Mouse (Mus musculus): ENCODE data around the gene Asrgl1. TPM values are rescaled to one million over a fixed set of nuclear protein-coding genes. Genes with fewer than 3 reads are reported as not detected.
A peak's percentile ranks its signal among the peaks of the same experiment; 100 is the strongest.

Asrgl1 gene
- polyA plus RNA-seq, 1 experiment from 2014 or later: 13.6 TPM

DNA sequence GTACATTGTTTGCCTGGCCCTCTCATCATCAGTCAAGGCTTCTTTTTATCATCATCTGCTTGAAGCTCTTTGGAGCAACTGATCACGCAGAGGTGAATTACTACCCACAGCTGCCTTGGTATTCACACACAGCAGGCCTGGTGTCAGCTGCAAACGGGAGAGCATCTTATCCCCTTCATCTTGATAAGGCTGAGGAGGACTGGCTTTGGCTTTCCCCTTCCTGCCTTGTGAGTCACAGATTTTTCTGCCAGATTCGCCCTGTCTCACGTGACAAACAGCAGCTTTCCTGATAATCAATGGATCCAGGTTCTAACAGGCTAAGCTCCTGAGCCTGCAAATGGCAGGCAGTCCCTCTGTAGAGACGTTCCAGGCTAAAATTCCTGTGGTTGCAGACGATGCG lies 55.5 kb downstream of the Asrgl1 start:
- H3K4me1 ChIP-seq (replicated peaks): peaks cover 10% of the 10 kb centered on the region; the same call in 1 of the 2 replicates
- no peaks in the 10 kb centered on the region for H3K9me3 ChIP-seq
- H3K9ac ChIP-seq (replicated peaks): no peak overlapping the region
- H3K27me3 ChIP-seq: no peaks in the 10 kb centered on the region
- H3K4me3 ChIP-seq (replicated peaks): no peak overlapping the region
- ATAC-seq: no peak
- no peaks in the 10 kb centered on the region for H3K36me3 ChIP-seq
- WGBS: 39% methylated on average over 7 of the region's 7 CpGs
- H3K27ac ChIP-seq: no peak overlapping the region
- H3K4me2 ChIP-seq (replicated peaks): no peak overlapping the region

DNA sequence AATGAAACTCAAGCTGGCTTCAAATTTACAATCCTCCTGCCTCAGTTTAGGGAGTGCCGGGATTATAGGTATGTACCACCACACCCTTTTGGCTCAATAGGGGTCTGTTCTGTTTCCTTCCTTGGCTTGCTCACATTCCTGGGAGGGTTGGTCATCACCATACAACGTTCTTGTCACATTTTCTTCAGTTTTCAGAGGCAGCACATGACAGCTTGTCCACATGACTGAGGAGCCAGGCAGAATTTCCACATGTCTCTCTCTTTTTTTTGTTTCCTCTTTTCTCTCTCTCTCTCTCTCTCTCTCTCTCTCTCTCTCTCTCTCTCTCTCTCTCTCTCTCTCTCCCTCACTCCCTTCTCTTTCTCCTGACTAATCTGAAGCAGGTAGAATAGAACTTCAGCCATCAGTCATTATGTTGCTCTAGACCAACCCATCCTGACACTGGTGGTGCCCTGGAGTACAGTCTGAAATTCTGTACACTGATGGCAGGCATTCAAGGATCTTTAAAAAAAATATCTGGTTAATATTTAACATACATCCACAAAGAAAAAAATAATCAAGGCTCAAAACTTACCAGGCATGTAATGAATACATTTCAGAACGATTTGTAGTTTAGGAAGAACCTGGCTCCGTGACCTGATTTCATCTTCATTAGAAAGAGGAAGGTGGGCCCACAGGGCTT lies 58.3 kb downstream of the Asrgl1 start:
- no peak overlapping the region for H3K4me3 ChIP-seq (replicated peaks)
- H3K9ac ChIP-seq (replicated peaks): no peak overlapping the region
- 82% methylated on average over 4 of the region's 4 CpGs for WGBS
- no peak overlapping the region for H3K4me2 ChIP-seq (replicated peaks)
- H3K9me3 ChIP-seq: no peaks in the 10 kb centered on the region
- ATAC-seq: no peak
- no peaks in the 10 kb centered on the region for H3K36me3 ChIP-seq
- H3K4me1 ChIP-seq (replicated peaks): peaks cover 2% of the 10 kb centered on the region; the same call in 1 of the 2 replicates
- H3K27me3 ChIP-seq: no peaks in the 10 kb centered on the region
- no peak overlapping the region for H3K27ac ChIP-seq

DNA sequence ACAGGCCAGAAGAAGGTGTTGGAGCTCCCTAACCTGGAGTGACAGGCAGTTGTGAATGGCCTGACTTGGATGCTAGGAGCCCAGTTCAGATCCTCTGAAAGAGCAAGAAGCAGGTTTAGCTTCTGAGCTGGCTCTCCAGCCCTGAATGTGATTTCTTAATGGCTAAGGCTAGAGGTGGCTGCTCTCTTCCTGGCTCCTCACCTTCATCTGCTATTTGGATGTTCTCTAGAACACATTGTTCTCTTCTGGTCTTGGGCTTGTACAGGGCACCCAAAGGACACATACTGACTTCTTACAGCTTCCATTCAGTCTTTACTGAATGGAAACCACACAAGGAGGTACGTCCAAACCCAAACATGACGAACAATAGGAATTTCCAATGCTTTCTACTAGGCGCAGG lies 59.4 kb downstream of the Asrgl1 start:
- no peak overlapping the region for H3K4me3 ChIP-seq (replicated peaks)
- no peak overlapping the region for H3K9ac ChIP-seq (replicated peaks)
- peaks cover 8% of the 10 kb centered on the region for H3K4me1 ChIP-seq (replicated peaks)
- H3K36me3 ChIP-seq: no peaks in the 10 kb centered on the region
- H3K27me3 ChIP-seq: no peaks in the 10 kb centered on the region
- WGBS: 85% methylated on average over 3 of the region's 3 CpGs
- no peak for ATAC-seq
- no peak overlapping the region for H3K4me2 ChIP-seq (replicated peaks)
- H3K27ac ChIP-seq: no peak overlapping the region
- H3K9me3 ChIP-seq: no peaks in the 10 kb centered on the region

DNA sequence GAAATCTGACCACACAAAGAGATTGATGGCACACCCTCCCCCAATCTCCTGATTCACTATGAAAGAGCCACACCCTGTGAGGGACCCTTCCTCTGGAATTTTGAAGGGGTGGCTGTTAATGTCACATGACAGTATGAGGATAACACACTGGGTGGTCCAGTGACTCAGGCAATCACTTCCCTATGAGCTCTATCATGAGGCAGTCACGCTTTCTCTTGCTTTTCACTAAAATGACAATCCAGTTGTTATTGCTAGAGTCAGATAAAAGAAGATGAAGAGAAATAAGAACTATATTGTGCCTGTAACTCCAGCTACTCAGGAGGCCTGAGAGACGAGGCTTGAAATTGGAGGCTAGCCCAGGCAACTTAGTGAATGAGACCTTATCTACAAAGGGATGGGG lies 59.9 kb downstream of the Asrgl1 start:
- H3K9me3 ChIP-seq: no peaks in the 10 kb centered on the region
- no peak overlapping the region for H3K27ac ChIP-seq
- H3K4me2 ChIP-seq (replicated peaks): no peak overlapping the region
- H3K4me3 ChIP-seq (replicated peaks): no peak overlapping the region
- H3K4me1 ChIP-seq (replicated peaks): peaks cover 12% of the 10 kb centered on the region
- 75% methylated on average over 2 of the region's 2 CpGs for WGBS
- no peak overlapping the region for H3K9ac ChIP-seq (replicated peaks)
- H3K27me3 ChIP-seq: no peaks in the 10 kb centered on the region
- no peaks in the 10 kb centered on the region for H3K36me3 ChIP-seq
- no peak for ATAC-seq

DNA sequence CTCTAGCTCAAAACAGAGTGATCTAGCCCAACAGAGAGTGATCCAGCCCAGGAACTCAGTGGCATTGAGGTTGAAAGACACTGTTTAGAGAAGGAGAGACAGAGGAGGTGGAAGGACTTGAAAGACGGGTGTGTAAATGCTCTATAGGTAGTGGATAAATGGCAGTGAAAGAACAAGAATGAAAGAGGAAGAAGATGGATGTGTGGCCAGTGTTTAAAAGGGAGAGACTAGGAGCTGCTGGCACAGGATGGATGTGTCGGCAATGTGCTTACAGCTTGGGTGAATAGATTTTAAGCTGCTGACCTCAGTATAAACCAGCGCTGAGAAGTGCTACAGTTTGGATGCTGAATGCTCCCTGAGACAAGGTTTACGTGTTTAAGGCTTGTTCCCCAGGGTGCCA lies 61.0 kb downstream of the Asrgl1 start:
- Histone ChIP-seq H3K4me3 (replicated peaks) (no peak overlapping the region), H3K27ac (no peak overlapping the region), H3K27me3 (no peaks in the 10 kb centered on the region), H3K4me1 (replicated peaks) (peaks cover 16% of the 10 kb centered on the region), H3K36me3 (no peaks in the 10 kb centered on the region), H3K4me2 (replicated peaks) (no peak overlapping the region), H3K9me3 (no peaks in the 10 kb centered on the region), H3K9ac (replicated peaks) (no peak overlapping the region)
- 81% methylated on average over 4 of the region's 4 CpGs for WGBS
- no peak for ATAC-seq

DNA sequence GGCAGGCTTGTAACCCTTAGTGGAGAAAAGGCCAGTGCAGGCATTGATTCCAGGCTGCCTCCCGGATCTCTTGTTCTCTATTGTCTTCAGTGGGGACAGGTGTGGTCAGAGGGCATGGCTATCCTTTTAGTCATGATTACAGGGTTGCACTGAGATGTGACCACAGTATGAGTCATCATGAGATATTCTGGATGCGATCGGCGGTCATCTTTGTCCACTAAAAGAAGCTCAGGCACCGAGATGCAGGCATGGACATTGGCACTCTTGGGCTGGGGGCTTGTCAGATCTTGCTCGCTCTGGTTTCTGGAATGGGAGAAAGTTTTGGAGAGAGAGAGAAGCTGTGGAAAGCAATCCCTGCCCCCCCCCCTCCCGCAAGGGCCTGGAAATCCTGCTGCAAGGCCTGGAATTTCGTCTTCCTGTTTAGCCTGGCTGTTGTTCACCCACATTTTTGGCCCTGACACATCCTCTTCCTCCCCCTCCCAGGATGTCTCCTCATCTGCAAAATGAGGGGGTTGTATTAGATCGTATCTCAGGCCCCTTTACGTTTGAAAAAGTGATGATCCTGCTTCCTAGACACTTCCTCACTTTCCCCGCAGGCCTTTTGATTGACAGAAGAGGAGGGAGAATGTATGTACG lies 61.5 kb downstream of the Asrgl1 start:
- no peak overlapping the region for H3K4me3 ChIP-seq (replicated peaks)
- H3K4me1 ChIP-seq (replicated peaks): peaks cover 16% of the 10 kb centered on the region
- H3K27me3 ChIP-seq: no peaks in the 10 kb centered on the region
- H3K27ac ChIP-seq: no peak overlapping the region
- H3K4me2 ChIP-seq (replicated peaks): no peak overlapping the region
- ATAC-seq: no peak
- no peaks in the 10 kb centered on the region for H3K9me3 ChIP-seq
- H3K9ac ChIP-seq (replicated peaks): no peak overlapping the region
- 83% methylated on average over 12 of the region's 12 CpGs for whole genome bisulfite sequencing
- H3K36me3 ChIP-seq: no peaks in the 10 kb centered on the region

DNA sequence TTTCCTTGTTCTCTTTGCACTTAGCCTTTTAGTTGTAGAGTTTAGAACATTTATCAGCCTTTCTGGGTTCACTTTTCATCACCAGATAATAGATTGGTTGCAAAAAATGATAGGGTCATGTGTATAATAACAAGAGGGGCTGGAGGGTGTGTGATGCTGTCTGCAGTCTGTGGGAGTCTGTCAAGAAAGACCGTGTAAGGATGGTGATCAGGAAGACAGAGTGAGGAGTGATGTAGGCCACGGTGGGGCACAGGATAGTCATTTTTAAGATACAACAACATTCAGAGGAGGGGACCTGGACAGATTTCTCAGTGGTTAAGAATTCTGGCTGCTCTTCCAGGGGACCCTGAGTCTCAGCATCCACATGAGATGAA lies 63.3 kb downstream of the Asrgl1 start:
- H3K4me1 ChIP-seq (replicated peaks): peaks cover 16% of the 10 kb centered on the region
- no peak overlapping the region for H3K27ac ChIP-seq
- WGBS: 88% methylated on average over 2 of the region's 2 CpGs
- no peak for ATAC-seq
- no peaks in the 10 kb centered on the region for H3K36me3 ChIP-seq
- H3K4me2 ChIP-seq (replicated peaks): no peak overlapping the region
- H3K9ac ChIP-seq (replicated peaks): no peak overlapping the region
- no peaks in the 10 kb centered on the region for H3K27me3 ChIP-seq
- H3K4me3 ChIP-seq (replicated peaks): no peak overlapping the region
- no peaks in the 10 kb centered on the region for H3K9me3 ChIP-seq

DNA sequence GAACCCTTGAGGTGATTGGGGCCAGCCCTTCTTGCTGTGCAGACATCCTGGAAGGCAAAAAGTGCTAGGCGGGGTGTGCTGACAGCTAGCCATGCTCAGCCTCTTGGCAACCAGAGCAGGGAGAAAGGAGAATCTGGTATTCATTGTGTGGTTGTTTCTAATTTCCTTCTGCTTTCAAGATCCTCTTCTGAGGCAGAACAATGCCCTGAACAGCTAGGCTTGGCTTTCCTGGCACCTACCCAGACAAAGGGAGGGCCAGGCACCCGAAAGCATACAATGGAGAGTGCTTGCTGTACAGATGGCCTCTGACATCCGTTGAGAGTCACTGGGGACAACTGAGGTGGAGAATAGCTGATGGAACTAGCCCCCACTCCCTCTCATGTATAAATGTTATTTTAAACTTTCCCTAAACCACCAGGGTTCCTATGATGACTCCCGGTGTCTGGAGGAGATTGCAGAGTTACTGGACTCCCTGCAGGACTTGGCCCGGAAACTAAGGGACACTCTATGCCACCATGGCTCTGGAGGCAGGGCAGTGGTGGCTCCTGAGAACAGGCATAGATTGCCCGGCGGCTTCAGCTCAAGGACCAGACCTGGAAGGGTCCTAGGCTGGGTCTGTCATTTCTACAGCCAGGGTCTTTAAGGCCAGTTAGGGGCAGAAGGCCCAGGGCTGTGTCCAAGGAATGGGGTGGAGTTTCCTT lies 63.8 kb downstream of the Asrgl1 start:
- Histone ChIP-seq H3K4me1 (replicated peaks) (peaks cover 17% of the 10 kb centered on the region), H3K27me3 (no peaks in the 10 kb centered on the region), H3K36me3 (no peaks in the 10 kb centered on the region), H3K27ac (no peak overlapping the region), H3K4me2 (replicated peaks) (no peak overlapping the region), H3K9ac (replicated peaks) (no peak overlapping the region), H3K4me3 (replicated peaks) (no peak overlapping the region), H3K9me3 (no peaks in the 10 kb centered on the region)
- WGBS: 50% methylated on average over 7 of the region's 7 CpGs
- ATAC-seq: peak; percentile 73; the same call in 1 of the 2 replicates

DNA sequence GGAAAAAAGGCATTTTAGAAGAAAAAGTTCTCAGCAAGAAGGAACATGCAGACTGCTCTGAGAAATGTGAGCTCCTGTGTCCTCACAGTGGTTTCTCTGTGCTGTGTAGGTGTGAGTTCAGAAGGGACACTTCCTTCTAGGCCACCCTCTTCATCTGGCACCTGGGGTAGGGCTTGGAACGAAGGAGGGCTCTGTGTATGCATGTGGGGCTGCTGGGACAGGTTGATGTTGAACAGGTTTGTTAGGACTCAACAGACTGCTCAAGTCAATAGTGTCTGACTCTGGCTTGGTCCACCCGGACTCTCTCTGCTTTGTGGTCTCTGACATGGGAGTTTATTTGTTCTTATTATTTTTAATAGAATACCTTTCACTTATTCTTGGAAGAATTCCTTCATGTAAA lies 65.1 kb downstream of the Asrgl1 start:
- Histone ChIP-seq H3K4me3 (replicated peaks) (no peak overlapping the region), H3K36me3 (no peaks in the 10 kb centered on the region), H3K4me1 (replicated peaks) (peaks cover 28% of the 10 kb centered on the region), H3K4me2 (replicated peaks) (no peak overlapping the region), H3K9me3 (no peaks in the 10 kb centered on the region), H3K27me3 (no peaks in the 10 kb centered on the region), H3K27ac (no peak overlapping the region), H3K9ac (replicated peaks) (no peak overlapping the region)
- ATAC-seq: no peak
- 81% methylated on average over 2 of the region's 2 CpGs for WGBS

DNA sequence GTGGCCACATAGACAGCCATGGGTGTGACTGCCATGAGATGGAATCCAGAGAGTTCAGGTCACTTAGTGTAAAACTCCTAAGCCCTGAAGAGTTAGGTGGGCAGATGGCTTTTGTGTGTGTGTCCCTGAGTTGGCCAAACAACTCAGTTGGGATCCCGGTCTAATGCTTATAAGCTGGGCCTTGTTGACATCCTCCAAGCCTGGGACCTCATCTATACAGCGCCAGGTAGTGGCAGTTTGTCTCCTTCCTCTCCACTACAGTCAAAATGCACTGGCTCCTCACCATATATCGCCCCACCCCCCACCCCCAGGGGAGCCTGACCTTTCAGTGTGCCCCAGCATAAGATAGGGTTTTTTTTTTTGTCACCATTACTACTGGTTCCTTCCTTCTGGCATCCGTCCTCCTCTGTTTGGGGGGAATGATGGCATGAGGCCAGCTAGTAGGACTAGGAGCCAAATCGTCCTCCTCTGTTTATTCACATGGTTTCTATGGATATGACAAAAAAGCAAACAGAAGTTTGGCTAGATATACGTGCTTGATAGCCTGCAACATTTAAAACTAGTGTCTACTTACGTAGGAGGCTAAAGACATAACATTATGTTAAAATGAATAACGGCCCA lies 65.6 kb downstream of the Asrgl1 start:
- no peaks in the 10 kb centered on the region for H3K27me3 ChIP-seq
- WGBS: 73% methylated on average over 8 of the region's 8 CpGs
- H3K9me3 ChIP-seq: no peaks in the 10 kb centered on the region
- no peak overlapping the region for H3K9ac ChIP-seq (replicated peaks)
- no peak overlapping the region for H3K27ac ChIP-seq
- H3K36me3 ChIP-seq: no peaks in the 10 kb centered on the region
- ATAC-seq: no peak
- H3K4me2 ChIP-seq (replicated peaks): no peak overlapping the region
- H3K4me1 ChIP-seq (replicated peaks): peaks cover 28% of the 10 kb centered on the region
- no peak overlapping the region for H3K4me3 ChIP-seq (replicated peaks)

DNA sequence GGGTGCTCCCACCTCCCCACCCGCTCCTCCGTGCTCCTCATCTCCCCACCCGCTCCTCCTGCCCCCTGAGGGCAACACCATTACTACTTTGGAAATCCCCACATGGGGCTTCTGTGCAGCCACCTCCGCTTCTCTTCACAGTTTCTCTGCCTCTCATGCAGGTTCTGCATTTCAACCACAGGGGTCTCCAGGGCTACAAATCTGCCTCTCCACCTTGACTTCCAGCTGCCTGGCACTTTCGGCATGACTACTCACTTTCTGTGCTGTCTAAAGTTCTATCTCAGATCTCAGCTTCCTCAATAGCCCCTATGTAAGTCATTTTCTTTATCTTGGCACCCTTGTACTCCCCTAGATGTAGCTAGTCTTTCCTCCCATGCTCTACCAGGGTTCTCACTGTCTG lies 68.1 kb downstream of the Asrgl1 start:
- Histone ChIP-seq H3K36me3 (no peaks in the 10 kb centered on the region), H3K9me3 (no peaks in the 10 kb centered on the region), H3K9ac (replicated peaks) (no peak overlapping the region), H3K27ac (no peak overlapping the region), H3K4me2 (replicated peaks) (no peak overlapping the region), H3K4me1 (replicated peaks) (peaks cover 28% of the 10 kb centered on the region), H3K4me3 (replicated peaks) (no peak overlapping the region), H3K27me3 (no peaks in the 10 kb centered on the region)
- 81% methylated on average over 5 of the region's 5 CpGs for WGBS
- no peak for ATAC-seq
